Mouse (Mus musculus) testis, adult 2 months (tissue): Measurements from ENCODE around the gene Myo5a.

Source experiments
- CTCF ChIP-seq: fragments of 200-500 bp; IDR thresholded peaks from 2 replicates; pipeline ENCODE4 v1.5.1; 2012; ENCODE audit warnings: low read depth, mild to moderate bottlenecking, inconsistent platforms, low read length, moderate library complexity; ENCODE audit not compliant: control insufficient read depth, insufficient read depth, insufficient replicate concordance
- POLR2A ChIP-seq: fragments of 200-500 bp; IDR thresholded peaks from 2 replicates; pipeline ENCODE4 v1.6.1; 2012; ENCODE audit warnings: low read depth, mild to moderate bottlenecking, inconsistent platforms, low read length, moderate library complexity; ENCODE audit not compliant: control insufficient read depth

- TF ChIP-seq POLR2A (no peak), CTCF (no peak)
Observed at GRCm38 (mm10) chr9:75022546-75022945, 48.3 kb upstream of the Myo5a start.
